Mouse (Mus musculus) inflammation-experienced regulatory T-cells, adult 6 months (primary cell): ENCODE results near the gene Agtr1b. TPM values are rescaled to one million over a fixed set of nuclear protein-coding genes. Genes with fewer than 3 reads are reported as not detected.

Source experiments
- ATAC-seq: one replicate; pipeline ENCODE4 v1.8.0; 2017
- polyA plus RNA-seq, 3 experiments: library from polyadenylated mRNA; unstranded; fragments of 100-300 nt; shearing (Covaris generic); gene quantifications; one replicate each; pipeline ENCODE4 v1.2.1; 2017

Gene Agtr1b
- polyA plus RNA-seq = not detected

DNA sequence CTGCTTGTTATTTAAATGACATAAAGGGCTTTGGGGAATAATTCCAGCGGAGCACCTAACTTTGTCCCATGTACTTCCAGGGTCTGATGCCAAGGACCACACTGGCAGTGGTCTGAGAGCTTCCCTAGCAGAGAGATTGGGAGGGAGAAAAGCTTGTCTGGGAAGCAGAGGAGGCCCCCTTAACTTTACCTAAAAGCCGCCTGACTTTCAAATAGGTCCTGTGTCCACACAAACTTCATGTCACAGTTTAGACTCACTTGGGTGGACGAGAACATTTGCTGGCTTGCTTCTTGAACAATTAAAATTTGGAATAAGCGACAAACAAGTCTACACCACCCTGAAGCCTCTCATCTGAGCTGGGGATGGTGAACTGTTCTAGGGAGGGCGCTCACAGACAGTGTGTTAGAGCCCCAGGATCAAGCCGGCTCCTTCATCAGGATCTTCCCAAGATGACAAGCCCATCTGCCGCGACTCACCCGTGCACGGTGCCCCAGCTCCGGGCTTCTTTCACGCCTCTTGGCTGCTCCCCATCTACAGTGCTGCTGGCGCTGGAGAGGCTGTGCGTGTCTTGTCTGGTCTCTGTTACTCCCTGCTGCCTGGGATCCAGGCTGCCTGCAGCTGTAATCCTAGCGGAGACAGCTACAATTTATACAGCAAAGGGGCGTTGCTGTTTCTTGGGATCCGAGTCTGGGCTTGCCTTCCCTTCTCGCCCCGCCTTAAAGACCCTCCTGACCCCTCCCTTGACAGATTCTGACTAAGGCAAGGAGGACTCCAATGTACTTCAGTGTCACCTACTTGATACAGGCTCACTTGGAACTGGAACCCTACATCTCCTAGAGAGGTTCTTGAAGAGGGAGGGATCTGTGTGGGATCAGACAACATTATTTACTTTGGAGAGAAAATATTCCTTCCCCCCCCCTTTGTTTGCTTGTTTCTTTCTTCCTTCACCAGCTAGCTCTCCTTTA lies at the start of gene Agtr1b:
Agtr1b (minus strand) TSS at position 620 of the 965 bp plus-strand sequence.
- no peak for ATAC-seq

DNA sequence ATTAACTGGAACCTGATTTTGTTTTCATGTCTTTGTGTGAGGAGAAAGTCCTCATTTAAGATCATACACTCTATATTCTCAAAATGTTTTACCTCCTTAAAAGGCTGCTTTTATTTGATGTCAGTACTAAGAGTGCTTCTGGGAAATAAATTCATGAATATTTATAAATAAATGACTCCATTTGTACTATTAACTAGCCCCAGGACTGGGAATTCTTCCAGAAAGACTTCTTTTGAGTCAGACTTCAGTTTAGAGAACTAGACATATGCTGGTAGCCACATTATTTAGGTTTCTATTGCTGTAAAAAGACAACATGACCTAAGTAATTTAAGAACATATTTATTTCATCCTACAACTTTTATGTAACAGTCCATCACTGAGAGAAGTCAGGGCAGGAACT lies 13.4 kb downstream of the Agtr1b start:
- no peak for ATAC-seq

DNA sequence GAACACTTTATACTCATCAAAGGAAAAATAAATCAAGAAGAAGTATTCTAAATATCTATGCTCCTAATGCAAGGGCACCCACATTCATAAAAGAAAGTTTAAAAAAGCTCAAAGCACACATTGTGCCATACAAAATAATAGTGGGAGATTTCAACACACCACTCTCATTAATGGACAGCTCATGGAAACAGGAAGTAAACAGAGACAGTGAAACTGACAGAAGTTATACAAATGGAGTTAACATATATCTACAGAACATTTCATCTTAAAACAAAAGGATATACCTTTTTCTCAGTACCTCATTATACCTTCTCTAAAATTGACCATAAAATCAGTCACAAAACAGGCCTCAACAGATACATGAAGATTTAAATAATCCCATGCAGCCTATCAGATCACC lies 18.8 kb downstream of the Agtr1b start:
- no peak for ATAC-seq

DNA sequence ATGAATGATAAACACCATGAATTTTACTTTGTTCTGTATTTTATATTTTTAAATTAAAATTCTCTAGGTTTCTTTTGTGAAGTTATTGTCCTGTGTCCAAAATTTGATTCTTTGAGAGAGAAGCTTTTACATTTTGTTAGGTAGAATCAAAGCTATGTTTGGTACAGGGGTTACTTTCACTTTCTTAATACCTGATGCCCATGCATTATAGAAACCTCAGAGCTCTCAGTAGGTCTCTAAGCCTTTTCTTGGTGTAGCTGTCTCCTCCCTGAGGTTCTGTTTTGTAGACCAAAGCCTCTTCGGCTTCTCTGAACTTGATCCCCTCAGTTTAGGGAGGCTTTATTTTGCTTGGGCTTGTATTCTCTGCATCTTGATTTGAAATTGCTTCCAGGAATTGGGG lies 26.6 kb downstream of the Agtr1b start:
- ATAC-seq = peak; percentile 69

DNA sequence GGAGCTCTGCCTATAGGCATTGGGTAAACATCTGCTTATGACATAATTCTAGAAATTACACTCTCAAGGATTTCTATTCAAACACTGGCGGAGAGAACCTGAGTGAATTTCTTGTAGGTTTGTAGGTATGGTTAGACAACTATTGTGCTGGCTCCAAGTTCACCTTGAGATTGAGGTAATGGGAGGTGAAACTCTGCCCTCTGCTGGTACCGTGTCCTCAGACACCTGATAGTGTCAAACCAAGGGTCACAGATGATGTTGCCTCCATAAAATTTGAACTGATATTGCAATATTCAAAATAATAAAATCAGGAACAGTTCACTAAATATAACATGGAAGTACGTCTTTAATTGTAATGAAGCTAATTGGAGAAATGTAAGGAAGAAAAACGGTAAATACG lies 32.3 kb downstream of the Agtr1b start:
- peak; percentile 69 for ATAC-seq

DNA sequence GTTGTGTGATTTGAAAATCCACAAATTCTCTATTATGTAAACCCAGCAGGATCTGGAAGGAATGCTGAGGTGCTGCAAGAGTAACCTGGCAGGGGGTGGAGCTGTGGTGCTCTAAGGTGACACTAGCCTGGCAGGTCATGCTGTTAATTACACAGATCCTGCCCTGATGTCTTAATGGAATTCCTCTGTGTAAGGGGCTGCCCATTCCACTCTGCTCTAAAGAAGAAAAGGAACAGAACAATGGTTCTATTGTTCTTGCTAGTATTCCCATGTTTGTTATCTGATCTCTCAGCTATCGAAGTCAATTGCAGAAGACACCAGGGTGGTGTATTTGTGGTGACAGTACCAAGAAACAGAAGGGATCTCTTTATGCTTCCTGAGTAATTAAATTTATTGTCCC lies 49.7 kb downstream of the Agtr1b start:
- ATAC-seq = no peak

DNA sequence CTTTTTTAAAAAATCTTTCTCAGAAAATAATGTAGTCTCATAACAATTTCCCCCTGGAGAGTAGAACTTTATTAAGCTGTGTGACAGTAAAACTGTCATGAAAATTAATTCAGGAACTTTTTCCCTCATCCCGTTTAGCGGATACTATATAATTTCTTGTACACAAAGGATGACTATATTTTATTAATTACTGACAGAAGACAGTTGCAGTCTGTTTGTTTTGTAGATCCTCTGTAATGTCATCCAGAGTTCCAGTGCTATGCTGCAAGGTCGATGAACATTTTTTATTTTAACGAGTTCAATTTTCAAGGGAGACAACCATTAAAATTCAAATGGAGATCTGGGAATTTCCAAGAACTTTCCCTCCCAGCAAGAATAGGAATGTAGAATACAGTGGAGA lies 57.8 kb downstream of the Agtr1b start:
- no peak for ATAC-seq

DNA sequence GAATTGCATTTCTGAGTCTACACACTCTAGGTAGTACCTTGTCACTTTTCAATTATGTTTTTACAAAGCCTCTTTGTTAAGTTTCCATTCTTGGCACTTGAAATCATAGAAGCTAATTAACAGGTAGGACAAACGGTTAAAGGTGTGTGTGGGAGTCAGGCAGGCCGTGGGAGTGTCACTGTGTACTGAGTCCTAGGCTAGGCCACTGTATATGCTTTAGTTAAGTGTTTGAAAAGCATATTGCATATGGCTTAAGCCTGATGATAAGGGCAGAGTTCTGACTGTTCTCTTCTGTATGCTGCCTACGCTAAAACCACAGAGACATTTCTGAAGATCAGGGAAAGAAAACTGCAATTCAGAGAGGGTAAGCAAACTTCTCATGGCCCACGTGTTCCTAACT lies 59.7 kb downstream of the Agtr1b start:
- peak; percentile 53 for ATAC-seq

DNA sequence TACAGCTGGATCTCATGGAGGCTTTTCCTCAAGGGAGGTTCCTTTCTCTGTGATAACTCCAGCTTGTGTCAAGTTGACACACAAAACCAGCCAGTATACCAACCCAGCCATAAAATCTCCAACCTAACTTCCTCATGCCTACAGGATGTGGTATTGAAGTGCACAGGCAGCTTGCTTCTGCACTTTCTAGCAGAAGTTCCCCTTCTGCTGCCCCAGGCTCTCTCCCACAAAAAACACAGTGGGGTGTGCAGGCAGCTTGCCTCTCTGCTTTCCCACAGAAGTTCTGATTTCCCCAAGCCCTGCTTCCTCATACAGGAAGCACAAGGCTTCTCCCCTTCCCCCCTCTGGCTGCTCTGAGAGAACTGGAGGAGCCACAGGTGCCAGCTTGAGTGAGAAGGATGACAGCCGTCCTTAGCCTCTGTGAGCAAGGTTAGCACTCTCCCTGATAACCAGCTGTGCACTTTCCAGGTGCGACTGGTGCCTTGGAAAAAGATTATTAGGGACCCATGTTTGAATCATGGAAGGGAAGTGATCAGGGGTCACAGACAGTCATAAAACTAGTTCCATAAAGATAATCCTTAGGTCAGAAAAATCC lies 62.1 kb downstream of the Agtr1b start:
- peak; percentile 87 for ATAC-seq

DNA sequence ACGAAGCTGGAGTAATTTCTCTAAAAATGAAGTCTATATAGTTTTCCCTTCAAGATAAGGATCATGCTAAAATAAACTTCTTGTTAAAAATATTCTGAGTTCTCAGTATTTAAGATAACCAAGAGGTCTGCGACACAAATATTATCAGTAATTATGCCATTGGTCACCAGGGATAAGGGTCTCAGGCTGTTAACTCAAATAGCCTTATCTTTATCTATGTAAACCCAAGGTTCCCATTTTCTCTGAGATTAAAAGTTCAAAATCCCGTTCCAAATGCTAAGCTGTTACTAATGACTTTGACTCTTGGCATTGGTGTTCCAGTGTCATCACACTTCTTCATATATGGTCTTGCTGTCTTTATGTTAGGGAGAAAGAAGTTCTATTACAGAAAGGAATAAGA lies 71.4 kb downstream of the Agtr1b start:
- no peak for ATAC-seq

DNA sequence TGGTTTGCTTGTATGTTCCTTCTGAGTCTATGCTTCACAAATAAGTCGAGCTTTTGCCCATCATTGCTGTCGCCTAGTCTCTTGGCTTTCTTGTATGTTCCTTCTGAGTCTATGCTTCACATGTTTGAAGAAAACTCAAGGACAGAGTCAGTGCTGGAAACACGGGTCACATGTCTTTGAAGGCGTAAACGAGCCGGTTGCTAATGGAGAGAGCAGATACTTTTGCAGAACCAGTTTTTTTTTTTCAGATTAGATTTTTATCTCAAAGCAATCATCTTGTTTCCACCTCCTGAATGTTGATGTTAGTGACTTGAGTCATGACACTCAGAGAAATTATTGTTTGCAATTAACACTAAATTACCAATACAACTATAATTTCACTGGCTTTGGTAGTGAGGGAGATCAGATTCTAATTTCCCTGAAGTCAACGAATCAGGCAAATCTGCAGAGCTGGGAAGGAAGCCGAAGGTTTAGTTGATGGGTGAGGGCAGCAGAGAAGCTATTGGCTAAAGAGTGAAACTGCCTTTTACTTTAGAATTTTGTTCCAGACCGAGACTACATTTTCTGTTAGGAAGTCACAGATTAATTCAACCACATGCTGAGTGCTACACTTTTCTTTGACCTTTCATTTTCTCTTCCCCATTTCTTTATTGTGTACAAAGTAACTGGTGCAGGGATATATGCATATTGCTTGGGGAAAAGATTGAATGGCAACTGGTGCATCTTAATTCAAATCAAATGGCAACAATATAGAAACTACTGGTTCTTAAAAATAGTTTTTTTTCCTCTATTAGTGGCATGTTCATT lies 72.2 kb downstream of the Agtr1b start:
- ATAC-seq = peak; percentile 72

DNA sequence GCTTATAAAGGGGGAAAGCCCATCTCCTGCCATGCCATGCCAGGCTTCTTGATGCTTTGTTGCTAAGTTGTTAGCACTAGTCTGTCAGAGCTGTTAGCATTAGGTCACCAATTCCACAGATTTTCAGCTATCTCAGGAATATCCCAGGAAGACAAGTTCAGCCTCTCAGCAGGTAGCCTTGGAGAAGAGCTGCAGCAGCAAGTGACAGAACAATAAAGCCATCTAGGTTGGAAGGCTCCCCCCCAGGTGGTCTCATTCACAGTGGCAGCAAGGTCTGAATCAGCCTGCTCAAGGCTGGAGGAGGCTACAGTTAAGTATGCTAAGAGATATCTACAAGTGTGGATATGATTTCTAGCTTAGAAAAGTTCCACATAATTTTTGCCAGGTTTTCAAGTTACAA lies 75.6 kb downstream of the Agtr1b start:
- no peak for ATAC-seq

DNA sequence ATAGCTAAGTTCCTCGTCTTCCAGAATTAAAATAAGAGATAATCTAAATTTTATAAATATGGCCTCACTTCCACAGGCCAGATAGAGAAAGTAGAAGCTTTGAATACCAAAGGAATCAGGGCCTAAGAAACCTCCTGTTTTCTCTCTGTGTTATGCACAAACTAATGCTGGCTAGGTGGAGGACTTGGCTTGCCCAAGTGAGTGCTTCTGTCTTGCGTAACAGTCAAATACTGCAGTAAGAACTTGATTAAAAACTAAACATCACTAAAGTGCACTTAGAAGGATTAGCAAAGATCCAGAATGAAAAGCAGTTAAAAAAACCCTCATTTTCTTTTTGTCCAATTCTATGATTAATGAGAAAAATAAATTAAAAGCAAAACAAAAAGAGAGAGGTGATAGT lies 78.2 kb downstream of the Agtr1b start:
- no peak for ATAC-seq

DNA sequence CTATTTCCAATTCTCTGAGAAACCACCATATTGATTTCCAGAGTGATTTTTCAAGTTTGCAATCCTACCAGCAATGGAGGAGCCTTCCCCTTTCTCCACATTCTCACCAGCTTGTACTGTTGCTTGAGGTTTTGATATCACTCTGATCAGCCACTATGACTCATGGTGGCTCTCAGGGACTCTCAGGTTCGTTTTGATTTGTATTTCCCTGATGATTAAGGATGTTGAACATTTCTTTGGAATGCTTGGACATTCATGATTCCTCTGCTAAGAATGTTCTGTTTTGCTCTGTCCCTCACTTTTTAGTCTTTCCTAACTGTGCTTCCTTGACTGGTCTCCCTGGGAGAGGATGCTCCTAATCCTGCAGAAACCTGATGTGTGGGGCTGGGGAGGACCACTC lies 85.2 kb downstream of the Agtr1b start:
- ATAC-seq = no peak

DNA sequence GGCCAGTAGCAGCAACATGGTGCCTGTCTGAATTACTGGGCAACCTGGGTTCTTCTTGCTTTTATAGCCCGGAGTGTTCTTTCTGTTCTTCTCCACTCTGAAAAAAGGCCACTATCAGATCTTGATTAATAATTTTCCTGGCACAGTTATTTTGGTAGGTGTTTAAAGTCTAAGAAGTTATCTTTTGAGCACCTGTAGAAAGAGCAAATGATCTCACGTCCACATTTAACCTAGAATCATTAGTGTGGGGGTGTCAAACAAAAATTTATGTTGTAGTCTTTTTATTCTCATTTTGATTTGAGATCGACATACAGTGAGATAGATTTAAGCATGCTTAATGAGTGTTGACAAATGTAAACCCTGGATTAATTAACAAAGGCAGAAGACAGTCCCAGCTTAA lies 91.3 kb downstream of the Agtr1b start, which contains the start of gene Cpb1:
Cpb1 (minus strand) TSS at position 101 of the 400 bp plus-strand sequence.
- no peak for ATAC-seq

Other genes starting within 250 kb of the Agtr1b start
- 100 to 1,000 TPM in 2 of 3 experiments, 10 to 100 TPM in 1; 92.6 to 129 (median 107) TPM for gene Gyg, start 211.9 kb downstream of the Agtr1b start, polyA plus RNA-seq
- gene Cpa3, start 125.0 kb downstream of the Agtr1b start, polyA plus RNA-seq = under 1 TPM in 1 of 3 experiments, not detected in 2; 0.70 TPM
- gene Cpb1, start 91.4 kb downstream of the Agtr1b start, polyA plus RNA-seq = not detected